Mouse (Mus musculus) bone marrow macrophage, adult 2 months (primary cell): ENCODE data around the gene Gm42906.

ENCODE experiments used
- CTCF ChIP-seq: IDR thresholded peaks from 2 replicates; pipeline ENCODE4 v1.5.1; 2012; ENCODE audit warnings: low read depth, mild to moderate bottlenecking, low read length, moderate library complexity
- POLR2A ChIP-seq: IDR thresholded peaks from 2 replicates; pipeline ENCODE4 v1.6.1; 2012; ENCODE audit warnings: mild to moderate bottlenecking, low read depth, low read length, borderline replicate concordance

- TF ChIP-seq CTCF (no peak), POLR2A (no peak)
Measured at GRCm38 (mm10) chr5:151046917-151047316, 381.0 kb downstream of the Gm42906 start.
